1 mouse cellular context compared by ENCODE assay signal in the genomic region with DNA sequence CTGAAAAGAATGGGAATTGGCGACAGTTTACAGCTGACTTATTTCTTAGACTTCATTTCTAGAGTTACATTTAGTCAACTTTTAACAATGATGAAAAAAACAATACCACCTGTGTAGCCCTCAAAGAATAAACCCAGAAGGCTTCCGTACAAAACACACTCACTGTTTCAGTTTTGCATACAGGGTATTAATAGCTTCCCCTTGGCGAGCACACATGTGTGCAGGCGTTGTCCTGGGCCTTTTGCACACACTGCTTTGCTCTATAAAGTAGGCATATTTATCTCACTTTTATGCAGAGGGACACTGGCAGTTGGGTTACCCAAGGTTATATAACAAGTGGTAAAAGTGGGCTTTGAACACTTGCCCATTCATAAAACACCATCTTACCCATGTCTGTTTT.
TF ChIP-seq lines count a peak whose summit lies in the region.

No protein-coding gene starts in this region.

TF ChIP-seq in CH12.LX, 34 proteins besides CTCF, POLR2A, EP300 and RAD21 (continued from another document):
- no peak for TF ChIP-seq MYC (IDR thresholded peaks at IDR 0.05; ENCODE audit: low read depth, low read length)
- TF ChIP-seq USF1 (IDR thresholded peaks at IDR 0.05; ENCODE audit: low read depth, low read length): no peak
- TF ChIP-seq ELF1 (IDR thresholded peaks at IDR 0.05; ENCODE audit: low read depth, low read length): no peak
- TF ChIP-seq SMC3 (IDR thresholded peaks at IDR 0.05; ENCODE audit: low read depth, low read length): no peak
- no peak for TF ChIP-seq KAT2A (IDR thresholded peaks at IDR 0.05; ENCODE audit: insufficient replicate concordance, low read length)
- no peak for TF ChIP-seq ZC3H11A (IDR thresholded peaks at IDR 0.05; ENCODE audit: low read depth, low read length)
- no peak for TF ChIP-seq MAFK (IDR thresholded peaks at IDR 0.05; ENCODE audit: insufficient replicate concordance, low read length)
- no peak for TF ChIP-seq NRF1 (IDR thresholded peaks at IDR 0.05; ENCODE audit: low read depth, low read length)
- TF ChIP-seq JUND (conservative IDR thresholded peaks at IDR 0.05; ENCODE audit: low read depth, low read length): peak; percentile 25; the same call in 1 of the 2 replicates
- TF ChIP-seq MAZ (IDR thresholded peaks at IDR 0.05; ENCODE audit: low read depth, low read length): no peak
- TF ChIP-seq HCFC1 (IDR thresholded peaks at IDR 0.05; ENCODE audit: low read depth, low read length): no peak; the same call in 1 of the 2 replicates
- no peak for TF ChIP-seq RCOR1 (conservative IDR thresholded peaks at IDR 0.05; ENCODE audit: low read depth, low read length)
- TF ChIP-seq ZMIZ1 (IDR thresholded peaks at IDR 0.05; ENCODE audit: low read depth, low read length): no peak
